Mouse (Mus musculus): ENCODE measurements around the gene Lmo2.

The Lmo2 gene

DNA sequence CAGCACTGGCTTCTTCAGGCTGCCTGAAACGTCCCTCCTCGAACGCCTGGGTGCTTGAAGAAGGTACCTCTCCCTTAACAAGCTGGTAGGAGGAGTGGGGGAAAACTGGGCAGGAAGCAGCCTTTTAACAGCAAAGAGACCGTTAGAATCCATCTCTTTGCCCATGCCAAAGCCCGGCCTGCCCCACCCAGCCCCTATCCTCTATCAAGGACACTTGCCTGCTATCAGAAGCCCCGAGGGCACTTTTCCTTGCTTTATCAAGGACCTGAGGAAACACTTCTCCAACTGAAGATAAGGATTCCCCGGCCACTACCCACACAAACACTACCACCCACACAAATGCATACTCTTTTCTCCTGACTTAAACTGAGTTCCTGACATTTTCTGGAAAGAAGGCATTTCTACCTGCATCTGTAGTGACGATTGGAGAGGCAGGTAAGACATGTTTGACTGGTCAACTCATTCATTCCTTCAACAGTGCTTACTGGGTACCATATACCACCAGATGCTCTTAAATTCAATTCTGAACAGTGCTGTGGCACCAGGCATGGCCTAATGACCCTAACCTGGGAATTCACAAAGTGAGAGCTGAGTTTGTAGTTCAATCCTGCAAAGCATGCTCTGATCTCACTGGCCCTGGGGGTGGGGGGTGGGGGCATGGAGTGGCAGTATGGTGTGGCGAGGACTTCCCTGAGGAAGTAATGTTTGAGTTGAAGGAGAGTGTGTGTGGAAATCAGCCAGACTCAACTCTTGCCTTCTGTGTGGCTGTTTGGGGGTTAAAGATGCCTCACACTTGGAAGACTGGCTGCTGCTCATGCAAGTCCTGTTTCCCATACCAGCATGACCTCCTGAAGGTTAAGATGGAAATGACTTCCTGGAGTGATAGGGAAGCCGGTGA is at the start of gene Lmo2:
Gene Lmo2, plus strand, starts transcription at position 338 of the 898 bp plus-strand sequence.
- DNase-seq: no peak

DNA sequence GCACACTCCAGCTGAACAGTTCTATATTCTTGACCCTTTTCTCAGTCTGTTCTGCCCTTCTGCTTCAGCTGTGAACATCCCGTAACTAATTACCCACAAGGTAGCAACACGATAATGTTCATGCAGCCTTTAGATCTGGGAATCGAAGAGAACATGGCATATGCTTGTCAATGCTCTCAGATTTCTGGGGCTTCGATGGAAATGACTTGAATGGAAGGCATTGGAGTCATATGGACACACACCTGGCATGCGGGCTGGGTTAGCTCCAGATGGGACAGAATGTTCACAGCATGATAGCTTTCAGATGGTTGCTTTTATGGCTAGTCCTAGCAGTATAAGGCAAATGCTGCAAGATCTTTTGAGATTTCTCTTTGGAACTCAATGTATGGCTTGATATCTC is 47.2 kb upstream of the Lmo2 start:
- no peak for DNase-seq

DNA sequence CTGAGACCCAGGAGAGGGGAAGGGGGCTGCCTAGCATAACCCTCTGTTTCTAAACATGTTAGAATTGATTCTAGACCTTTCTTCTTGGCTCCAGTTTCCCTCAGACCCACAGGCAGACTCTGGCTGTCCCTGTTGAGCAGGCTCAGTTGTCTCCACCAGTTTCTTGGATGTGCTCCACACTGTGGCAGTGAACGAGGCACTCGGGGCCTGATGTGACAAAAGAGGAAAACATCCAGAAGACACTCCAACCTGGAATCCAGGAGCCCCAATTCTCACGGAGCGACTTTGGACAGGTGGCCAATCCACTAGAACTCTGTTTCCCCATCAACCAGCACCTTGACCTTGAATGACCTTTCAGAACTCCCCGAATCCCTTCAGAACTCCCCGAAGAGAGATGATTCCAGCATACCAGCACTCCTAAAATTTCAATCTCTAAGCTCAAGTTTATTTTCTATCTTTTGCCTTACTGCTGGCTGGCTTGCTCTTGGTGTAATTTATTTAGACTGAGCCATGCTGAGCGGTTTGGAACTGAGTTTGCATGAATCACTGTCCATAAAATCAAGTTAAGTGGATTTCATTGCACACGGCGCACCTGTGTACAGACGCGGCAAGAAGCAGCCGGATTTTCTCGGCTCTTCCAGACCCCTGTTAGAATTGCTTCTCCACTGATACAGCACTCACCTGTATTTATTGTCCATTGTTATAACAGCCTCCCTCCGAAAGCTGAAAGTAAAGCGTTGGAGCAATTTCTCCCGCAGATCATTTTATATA is 45.1 kb upstream of the Lmo2 start:
- no peak for DNase-seq

DNA sequence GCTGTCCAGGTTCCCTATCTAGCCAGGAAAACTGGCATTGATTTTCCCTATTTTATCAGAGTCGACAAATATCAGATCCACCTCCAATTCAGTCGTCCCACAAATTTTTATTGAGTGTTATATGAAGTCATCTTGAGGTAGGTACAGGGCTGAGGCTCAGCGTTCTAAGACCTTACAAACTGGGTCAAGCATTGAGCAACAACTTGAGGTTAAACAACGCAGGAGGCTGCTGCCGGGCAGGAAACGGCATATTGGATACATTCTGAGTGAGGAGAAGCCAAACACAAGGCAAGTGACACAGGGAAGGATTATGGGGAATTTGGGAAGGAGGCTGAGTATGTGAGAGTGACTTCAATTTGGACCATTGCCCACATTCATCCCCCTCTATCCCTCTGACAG is 44.5 kb upstream of the Lmo2 start:
- no peak for DNase-seq

DNA sequence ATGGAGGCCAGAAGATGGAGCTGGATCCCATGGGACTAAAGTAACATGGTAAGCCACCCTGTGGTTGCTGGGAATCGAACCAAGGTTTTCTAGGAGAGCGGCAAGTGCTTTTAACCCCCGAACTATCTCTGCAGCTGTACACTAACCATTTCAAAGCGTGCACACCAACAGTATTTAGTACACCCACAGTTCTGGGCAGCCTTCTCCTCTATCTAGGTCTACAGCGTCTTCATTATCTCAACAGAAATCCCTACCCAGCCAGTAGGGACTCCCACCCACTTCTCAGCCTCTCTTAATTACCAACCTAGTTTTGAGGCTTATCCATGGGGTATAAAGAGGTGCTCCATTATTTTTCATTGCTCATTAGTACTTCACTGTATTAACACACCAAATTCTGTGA is 41.7 kb upstream of the Lmo2 start:
- no peak for DNase-seq

DNA sequence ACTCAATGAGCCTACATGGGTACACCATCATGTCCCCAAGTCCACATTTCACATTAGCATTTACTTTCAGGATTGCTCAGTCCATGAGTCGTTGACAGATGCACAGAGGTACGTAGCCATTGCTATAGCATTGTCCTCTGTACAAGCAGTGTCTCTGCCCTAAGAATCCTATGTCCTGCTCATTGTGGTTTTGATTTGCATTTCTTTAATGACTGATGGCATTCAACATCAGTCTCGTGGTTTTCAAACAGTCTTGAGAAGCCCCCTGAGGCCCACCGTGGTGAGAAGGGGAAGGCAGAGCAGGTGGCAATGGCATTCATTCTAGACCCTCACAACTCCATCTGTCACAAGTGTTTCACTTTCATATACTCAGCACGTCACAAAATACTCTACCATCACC is 40.4 kb upstream of the Lmo2 start:
- no peak for DNase-seq

DNA sequence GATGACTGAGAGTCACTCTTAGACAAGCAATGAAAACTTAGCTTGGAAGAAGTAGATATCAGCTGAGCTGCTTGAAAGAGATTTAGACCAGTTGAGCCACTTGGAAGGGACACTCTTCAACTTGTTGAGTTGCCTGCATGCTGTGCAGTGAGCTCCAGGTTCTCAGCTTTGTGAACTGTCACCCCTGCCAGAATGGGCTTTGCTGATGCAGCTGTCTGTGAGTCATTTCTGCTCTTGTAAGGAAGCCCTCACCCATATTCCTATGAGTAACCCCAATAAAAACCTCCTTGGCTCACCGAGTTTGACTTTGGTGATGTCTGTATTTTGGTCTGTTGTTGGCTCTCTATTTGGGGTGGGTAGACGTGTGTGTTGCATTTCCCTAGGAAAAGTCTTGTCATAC is 39.4 kb upstream of the Lmo2 start:
- no peak for DNase-seq

GRCm38 (mm10) chr2:103919488-103919887 is 38.3 kb upstream of the Lmo2 start:
- no peak for DNase-seq

- no peak for DNase-seq
These were observed 31.1 kb upstream of the Lmo2 start for GRCm38 (mm10) chr2:103926586-103927113.

DNA sequence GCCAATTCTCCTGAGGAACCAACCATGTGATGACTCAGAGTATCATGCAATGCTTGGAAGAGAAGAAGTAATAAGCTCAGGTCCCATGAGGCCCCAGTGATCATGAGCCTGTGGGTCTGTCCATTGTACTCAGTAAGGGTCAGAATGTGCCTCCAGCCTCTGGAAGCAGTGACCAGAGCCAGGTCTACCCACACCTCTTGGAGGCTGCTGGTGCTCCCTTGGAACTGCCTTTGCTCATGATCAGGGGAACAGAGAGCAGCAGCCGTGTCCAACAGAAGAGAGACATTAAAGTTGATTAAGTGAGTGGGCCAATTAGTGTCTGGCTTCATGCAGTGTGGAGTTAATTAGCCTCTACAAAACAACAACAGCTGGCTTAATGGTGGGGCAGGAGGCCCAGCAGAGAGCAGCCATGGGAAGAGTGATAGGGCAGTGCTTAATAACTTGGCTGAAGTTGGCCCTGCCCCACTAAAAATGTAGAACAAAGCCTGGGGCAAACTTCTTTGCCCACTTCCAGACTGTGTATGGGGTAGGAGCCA is 30.1 kb upstream of the Lmo2 start:
- no peak for DNase-seq

DNA sequence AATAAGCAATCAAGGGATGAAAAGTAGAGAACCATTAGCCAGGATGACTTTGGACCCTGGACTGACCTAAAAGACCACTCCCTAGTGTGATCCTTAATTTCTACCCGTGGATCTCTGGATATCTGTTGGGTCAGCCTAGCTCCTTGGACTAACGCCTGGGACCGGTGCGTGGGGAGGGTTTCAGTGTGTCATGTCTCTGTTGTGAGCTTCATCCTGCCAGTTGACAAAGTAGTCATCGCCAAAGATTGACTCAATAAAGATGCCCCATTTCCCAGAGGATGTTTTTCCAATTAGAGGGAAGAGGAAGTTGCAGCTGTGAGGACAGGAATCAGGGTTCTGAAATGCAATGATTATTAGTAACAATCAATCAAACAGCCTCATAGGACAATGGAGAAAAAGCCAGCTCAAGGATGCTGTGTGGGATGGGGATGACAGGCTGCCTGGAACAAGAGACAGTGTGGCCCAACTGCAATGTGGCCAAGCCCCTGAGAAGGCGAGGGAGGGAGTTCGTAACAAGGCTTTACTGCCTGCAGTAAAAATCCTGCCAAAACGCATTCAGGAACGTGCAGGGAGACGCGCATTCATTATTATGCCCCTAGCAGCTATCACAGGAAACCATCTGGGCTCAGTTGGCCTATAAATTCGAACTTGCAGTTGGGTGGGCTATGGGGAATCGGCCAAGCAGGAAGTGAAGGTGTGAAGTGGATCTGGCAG is 27.3 kb upstream of the Lmo2 start:
- DNase-seq: no peak

GRCm38 (mm10) chr2:103931511-103931911 is 26.3 kb upstream of the Lmo2 start:
- no peak for DNase-seq

DNA sequence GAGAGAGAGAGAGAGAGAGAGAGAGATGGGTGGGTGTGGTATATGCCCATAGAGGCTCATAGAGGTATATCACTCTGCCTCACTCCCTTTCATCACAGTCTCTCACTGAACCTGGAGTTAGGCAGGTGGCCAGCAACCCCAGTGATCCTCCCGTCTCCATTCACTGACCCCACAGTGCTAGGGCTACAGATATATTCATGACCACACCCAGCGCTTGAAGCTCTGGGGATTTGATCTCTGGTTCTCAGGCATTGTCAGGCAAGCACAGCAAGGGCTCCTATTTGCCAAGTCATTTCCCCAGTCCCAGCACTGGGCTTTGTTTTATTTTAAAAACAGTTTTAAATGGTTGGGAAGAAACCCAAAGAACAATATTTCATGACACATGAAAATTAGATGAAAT is 25.8 kb upstream of the Lmo2 start:
- no peak for DNase-seq

DNA sequence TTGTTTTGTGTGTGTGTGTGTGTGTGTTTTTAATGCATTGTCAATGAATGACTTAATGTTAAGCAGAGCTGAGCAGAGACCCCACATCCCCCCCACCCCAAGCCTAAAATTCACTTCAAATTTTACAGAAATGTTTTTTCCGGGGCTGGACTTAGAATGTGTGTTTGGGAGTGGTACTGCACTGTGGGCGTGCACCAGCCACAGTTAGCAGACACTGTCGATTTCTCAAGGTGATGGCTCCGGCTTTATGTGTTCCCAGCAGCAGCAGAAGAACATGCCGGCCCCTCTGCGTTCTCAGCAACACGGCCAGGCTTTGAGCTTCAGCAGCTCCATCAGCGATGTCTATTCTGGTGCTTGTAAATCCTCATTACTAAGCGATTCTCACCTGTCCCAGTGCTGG is 25.3 kb upstream of the Lmo2 start:
- DNase-seq: no peak

DNA sequence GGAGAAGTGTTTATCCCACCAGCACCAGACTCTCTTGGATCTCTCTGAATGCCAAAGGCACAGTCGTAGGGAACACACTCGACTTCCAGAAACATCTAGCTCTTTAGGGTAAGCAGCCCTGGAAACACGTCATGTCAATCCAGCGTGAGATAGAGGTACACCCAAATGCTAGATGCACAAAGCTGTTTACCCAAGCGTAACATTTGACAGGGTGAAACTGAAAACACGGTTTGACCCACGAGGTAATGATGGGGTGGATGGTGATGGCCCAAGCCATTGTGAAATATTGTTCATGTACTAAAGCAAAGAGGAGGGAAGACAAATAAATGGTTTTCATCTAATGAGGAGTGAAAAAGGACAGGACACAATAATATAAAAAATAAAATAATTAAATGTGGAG is 23.5 kb upstream of the Lmo2 start:
- no peak for DNase-seq

- no peak for DNase-seq
These were observed 23.1 kb upstream of the Lmo2 start for GRCm38 (mm10) chr2:103934670-103935069.

DNA sequence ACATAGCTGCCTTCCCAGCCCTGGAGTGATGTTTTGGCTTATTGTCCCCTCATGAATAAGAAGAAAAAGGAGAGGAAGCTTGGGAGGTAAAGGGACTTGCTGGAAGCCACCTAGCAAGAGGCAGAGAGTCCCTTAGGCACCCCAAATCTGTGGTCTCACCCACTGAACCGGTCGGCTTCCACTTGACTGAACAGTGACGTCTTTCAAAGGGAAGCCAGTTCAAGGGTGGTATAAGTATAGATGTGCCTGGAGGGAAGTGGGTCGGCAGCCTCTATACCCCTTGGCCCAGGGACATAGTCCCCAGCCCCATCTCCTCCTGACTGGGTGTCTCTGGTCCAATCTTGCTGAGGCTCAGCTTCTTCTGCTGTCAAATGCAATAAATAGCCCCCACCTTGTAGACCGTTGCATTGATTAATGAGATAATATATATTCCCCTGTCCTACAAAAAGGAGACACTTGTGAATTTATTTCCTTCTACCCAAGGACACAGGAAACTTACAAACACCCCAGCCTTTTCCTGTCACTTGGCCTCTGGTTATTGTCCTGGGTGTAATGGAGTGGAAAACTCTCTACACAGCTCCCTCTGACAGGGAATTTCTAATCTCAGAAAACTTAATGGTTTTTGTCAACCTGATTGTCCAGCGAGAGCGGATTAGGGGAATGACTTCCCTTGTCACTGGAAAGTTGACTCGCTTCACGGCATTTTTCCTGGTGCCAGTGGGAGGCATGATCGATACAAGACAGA is 21.9 kb upstream of the Lmo2 start:
- no peak for DNase-seq

DNA sequence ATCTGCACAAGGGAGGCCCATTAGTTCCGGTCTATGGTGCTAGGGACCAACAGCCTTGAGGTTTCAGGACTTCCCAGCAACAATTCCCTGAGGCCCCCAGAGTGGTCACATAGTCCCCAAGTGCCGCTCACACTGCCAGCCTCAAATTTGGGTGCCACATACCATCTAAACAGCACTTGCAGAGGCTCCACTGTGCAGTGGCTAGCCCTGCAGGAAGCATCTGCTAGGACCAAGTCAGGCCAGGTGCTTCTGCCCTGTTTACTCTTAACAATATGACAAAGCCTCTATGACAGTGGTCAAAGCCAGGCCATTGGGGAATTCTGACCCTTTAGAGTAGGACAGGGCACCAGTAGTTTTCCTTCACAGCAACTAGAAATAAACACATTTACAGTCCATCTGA is 21.1 kb upstream of the Lmo2 start:
- no peak for DNase-seq

DNA sequence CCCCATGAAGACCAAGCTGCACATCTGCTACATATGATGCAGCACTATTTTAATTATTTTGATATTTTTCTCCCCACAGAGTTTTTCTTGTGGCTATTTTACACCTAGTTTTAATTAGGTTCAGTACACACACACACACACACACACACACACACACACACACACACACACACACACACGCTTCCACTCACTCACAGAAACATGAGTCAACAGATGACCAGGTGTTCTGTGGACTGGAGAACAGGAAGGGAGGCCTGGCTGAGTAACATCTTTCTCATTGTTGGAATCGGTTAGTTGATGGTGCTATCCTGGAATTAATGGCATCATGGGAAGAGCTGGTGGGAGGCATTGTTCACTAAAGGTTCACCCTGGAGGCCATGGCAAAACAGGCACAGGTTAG is 20.1 kb upstream of the Lmo2 start:
- no peak for DNase-seq

DNA sequence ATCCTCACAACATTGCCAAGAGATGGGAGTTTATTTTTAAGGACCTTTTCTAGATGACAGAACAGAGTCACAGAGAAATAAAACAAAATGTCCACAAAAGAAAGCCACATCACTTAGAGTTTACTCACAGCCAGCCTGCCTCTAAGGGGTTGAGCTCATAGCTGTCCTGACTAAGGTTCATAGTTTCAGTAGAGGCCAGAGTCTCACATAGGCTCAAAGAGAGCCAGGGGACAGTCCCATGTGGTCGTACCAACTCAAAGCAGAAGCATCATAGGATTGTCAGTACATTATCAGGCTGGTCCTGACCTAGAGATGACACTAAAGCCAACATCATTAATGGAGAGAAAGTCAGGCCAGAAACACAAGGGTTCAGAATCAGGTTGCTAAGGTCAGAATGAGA is 19.2 kb upstream of the Lmo2 start:
- no peak for DNase-seq

DNA sequence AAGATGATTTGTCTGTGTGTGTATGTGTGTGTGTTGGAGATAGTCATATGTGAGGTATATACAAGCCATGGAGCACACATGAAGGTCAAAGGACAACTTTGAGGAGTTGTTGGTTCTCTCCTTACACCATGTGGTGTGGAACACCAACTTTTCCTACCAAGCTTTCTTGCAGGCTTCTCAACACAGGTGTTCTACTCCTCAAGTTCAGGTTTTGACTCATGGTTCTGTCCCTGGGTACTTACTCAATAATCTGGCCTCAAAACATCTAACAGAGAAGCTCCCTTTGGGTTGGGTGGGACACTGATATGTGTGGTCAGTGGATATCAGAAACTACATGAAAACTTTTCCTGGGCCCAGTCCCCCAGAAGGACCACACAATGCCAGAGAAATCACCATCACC is 18.8 kb upstream of the Lmo2 start:
- no peak for DNase-seq

DNA sequence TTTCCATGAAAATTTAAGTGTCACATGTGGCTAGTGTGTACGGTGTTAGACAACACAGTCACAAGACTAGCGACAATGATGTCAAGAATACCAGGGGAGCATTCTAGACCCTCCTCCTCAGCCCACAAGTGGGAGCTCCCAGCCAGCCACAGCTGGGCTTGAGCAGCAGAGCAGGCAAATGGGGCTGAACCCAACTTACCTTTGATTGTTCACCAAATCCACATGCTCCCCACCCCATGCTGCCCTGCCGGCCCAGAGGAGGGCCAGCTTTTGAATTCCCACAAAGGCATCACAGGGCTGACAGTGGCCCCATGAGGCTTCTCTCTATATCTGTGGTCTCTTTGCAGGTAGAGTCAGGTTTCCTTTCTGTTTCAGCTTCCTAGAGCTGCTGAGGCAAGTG is 16.7 kb upstream of the Lmo2 start:
- no peak for DNase-seq
